Mouse (Mus musculus) lung, postnatal 10 days (tissue): ENCODE measurements around the gene Fam20a.
"Not testable (repeated sequence)": the region's sequence is repeated elsewhere in the genome, so short reads cannot be mapped to it uniquely, and the experiment has no call there.

Experiments
- DNase-seq: peaks from one replicate; pipeline ENCODE4 v3.0.0; 2021

The Fam20a gene

DNA sequence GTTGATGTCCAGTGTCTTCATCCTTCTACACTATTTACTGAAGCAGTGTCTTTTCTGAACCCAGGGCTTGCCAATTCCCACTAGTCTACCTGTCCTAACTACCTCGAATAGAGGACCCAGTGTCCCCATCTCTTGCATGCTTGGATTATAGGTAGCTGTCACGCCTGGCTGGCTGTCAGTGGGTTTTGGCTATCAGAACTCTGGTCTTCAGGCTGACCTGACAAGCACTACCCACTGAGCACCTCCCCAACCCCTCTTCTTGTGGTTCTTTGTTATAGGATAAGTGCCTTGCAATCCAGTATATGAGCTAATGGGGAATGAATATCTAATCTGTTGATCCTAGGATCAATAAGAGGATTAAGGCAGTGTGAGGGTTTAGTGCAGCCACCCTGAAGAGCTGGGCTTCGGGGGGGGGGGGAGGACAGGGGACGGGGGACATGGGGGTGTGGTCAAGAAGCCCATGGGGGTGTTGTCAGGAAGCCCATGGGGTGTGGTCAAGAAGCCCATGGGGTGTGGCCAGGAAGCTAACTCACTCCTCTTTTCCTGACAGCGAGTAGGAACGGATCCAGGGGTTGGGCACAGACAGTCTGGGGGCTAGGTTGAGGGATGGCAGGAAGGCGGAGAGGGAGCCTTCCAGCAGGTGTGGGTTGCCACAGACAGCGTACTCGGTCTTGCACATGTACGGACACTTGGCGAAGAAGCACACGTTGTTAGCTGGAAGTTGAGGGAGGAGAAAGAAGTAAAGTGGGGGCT is 45.3 kb downstream of the Fam20a start:
- DNase-seq, result peak; percentile 53

DNA sequence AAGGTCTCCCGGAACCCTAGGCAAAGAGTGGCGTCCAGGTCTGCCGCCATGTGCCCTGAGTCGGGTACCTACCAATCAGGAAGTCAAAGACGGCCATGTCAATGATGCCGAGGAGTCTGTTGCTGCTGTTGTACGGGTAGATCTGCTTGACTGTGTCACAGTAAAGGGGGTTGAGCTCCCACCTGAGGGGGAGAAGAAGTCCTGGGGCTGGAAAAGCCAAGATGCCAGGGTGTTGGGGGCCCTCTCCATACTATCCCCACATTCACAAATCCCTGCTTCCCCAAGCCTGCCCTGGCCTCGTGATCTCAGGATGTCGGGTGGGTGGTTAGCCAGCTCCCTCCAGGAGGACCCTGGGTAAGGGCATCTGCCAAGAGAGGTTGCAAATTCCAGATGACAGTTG is 46.3 kb downstream of the Fam20a start:
- no peak for DNase-seq

DNA sequence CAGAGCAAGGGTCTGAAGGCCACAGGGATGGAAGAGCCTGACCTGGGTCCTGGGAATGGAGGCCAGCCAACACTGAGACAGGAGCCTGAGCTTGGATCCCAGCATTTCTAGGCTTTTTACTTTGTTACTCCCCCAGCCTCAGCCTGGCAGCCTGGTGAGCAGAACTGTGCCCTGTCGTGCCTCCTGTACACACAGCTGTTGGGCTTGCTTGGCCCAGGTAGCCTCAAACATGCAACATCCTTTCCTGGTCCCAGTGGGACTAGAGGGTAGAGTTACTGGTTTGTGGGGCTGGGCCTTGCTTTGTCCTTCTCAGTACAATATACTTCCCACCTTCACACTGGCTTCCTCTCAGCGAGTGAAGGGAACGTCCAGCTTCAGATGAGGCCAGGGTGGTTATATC is 46.9 kb downstream of the Fam20a start:
- no peak for DNase-seq

DNA sequence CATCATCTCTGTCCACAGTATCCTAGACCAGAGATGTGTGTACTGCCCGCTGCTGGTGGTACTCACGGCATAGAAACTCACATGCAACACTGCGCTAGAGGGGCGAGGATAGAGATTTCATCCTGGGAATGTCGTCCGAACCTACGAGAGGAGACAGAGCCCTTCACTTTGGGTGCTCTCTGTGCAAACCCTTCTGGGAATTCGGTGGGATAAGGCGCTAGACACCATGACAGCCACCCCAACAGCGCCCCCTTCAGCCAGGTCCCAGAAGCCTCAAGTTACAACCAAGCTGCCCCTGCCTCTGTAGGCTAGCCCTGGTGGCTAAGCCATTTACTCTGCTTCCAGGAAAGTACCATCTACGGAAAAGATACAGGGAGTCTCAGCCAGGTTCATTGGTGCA is 47.5 kb downstream of the Fam20a start:
- no peak for DNase-seq

DNA sequence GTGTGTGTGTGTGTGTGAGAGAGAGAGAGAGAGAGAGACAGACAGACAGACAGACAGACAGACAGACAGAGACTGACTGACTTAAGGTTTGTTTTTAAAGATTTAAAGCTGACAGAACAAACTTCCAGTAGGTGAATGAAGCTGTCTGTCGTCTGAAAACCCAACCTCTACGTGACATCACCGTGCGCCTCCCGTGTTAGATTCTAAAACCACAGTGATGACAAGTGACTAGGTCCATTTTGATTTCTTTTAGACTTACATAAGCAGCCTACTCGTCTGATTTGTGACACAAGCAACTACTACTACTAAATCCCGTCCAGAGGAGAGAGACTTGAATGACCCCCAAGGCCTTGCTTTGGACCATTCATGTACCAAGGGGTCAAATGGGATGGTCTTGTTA is 48.3 kb downstream of the Fam20a start:
- DNase-seq, result no peak

DNA sequence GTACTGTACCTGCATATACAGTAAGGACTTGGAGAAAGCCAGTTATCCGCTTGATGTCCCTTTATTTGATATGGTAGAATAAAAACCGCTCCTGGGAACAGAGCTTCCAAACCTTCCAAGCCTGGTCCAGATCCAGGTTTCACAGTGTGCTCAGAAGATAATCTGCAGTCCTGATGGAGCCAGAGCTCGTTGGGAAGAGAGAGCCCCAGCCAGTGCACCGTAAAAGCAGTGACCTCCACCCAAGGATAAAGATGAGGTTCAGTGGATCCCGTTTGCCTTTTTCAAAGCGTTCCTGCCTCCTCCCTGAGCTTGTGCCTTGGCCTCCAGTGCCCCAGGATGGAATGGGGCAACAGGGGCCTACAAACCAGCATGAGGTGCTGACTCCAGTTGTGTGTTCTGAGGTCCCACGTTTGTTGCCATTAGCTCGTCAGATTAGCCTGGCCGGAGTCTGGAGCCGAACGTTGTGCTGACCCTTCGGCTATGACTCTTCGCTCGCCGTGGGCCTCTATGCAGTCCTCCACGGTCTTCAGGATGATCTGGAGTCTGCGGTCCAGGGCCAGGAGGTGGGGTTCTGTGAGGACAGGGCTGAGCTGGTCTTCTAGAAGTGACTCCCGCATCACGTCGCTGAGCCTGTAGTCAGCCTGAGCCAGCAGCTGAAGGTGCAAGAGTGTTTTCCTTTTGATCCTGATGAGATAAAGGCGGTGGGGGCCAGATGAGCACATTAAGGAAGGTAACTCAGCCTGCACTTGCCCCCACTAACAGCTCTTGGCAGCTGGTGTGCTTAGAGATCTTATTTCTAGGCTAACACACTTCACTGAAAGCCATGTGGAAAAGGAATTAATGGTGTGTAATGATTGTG is 49.0 kb downstream of the Fam20a start:
- DNase-seq, result no peak

DNA sequence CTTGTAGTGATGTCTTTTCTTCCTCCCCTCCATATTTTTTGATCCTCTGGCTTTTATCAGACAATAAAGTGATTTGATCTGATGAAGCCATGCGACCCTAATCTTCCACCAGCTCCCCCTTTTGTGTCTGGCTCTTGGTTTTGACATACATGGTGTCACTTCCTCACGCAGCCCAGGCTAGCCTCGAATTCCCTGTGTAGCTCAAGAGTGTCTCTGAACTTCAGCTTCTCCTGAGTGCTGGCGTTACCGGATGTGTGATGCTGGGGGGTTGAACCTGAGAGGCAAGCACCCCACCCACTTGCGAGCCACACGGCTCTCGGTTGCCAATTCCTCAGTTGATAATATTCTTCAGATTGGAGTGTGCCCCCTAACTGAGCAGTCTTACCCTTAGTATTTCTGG is 49.7 kb downstream of the Fam20a start:
- no peak for DNase-seq

DNA sequence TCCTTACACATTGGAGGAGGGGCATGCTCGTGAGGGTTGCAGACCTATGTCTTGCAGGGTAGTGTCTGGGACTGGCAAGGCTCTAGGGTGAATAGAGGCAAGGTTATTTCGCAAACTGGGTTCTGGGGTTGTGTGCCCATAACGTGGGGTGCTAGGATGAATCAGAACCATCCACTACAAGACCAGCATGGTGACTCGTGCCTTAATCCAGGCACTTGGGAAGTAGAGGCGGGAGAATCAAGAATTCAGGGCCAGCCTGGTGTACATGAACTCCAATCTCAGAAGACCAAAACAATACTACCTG is 50.1 kb downstream of the Fam20a start:
- DNase-seq, result no peak

DNA sequence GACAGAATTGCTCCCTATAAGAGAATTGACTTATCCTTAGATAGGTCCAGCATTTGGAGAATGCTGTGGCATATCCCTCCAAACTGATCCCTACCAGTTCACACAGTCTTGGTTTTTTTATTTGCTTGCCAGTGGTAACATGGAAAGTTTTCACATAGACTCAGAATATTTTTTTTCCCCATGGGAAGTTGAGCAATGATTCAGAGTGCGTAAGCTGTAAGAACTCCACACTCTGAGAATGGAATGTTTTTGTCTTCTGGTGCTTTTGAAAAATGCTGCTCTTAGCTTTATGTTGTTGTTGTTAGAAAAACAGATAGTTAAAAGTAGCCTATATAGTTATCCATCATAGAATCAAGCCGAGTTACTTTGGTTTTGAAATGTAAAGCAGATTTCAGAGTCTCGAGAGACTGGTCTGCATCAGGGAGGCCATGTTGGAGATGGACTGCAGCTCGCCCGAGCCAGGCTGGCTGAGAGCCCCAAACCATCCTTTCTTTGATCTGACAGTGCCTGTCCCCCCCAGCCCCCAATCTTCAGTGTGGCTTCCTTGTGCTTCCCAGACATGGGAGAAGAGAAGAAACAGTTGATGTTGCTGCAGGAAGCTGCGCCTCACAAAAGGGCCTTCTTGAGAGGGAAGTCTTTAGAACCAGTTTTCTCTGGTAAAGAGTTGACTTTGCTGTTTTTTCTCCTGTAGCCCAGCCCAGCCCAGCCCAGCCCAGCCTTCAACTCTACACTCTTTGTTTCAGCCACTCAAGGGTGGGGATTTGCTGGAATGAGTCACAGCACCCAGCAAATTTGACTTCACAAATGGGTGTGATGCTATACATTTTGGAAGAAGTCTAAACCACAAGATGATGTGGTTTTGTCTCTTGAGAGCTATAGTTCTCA is 50.7 kb downstream of the Fam20a start:
- DNase-seq, result no peak

DNA sequence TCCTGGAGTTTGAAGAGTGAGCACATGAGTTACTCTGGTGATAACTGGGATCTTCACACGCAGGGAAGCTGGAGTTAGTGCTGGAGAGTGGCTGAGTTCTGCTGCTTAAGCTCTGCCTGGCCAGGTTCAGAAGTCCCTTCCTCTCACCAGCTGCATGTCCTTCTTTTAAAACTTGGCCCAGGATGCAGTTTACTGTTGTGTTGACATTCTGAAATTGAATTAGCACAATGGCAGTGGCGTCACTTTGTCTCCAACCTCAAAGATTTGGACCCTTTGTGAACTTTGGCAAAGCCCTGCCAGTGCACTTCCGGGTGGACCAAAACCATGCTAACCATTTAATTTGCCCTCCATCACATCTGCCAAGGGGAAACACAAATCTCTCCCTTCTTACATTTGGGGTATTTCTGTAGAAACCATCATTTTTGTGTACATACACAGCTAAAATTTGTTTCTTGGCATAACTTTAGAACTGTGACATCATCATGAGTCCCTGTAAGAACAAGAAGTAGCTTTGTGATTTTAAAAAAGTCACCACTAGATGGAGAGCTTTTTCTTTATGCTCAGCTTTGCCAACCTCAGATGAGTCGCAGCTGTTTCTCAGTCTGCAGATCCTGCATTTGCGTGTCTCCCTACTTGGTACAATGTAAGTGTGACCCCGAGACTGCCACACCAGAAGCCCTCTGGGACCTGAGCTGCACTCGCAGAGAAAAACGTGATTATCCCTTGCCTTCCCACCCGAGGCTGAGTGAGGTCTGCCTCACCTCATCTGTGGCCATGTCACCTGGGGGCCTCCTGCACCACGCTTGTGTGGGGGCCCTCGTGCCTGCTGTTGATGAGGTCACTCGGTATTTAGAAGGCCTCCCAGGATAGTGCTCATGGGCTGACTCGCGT is 51.8 kb downstream of the Fam20a start:
- DNase-seq, result peak; percentile 54

DNA sequence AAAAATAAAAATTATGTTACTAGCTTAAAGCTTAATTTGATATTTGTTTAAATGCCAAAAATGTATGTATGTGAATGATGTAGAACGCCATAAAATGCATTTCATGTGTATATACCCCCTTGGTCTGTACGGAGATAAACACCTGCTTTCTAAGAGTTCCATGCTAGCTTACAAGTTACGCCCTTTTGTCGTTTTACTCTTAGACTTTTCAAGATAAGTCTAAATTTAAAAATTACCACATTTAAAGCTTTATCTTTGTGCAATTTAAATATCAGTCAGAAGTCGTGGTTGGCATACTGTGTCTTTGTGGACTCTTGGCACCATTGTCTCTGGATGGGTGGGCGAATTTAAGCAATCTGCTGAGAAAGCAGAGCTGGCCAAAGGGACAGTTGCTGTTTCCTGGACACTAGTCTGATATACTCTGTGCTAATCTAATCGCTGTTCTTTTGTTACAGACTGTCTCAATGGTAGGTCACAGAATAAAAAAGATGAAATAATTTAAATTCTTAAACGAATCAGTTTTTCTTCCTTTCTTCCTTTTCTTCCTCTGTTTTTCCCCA is 52.9 kb downstream of the Fam20a start:
- no peak for DNase-seq

DNA sequence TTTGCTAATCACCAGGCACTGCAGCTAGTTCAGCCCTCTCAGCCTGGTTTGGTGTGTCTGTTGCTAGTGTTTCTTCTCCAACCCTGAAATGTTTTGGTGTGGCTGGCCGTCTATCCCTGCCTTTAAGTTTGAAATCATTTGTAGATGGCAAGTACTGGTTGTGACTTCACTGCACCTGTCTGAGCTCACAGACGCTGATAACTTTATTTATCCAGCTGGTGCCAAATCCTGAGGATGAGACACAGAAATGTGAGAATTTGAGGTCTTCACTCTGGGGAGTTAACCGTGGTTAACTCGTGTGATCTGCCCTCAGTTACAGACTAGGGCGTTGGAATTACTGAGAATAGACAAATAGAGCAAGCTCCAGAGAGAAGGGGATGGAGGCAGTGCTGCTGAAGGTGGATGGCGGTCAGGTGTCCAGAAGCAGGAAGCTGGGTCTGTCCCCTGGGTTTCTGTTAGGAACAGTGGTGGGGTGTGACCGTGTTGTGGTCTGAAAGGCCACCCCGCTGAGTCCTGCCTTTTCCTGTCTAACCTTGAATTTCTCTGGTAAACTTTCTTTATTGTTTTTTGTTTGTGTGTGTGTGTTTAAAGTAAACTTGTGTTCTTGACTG is 53.9 kb downstream of the Fam20a start:
- no peak for DNase-seq

DNA sequence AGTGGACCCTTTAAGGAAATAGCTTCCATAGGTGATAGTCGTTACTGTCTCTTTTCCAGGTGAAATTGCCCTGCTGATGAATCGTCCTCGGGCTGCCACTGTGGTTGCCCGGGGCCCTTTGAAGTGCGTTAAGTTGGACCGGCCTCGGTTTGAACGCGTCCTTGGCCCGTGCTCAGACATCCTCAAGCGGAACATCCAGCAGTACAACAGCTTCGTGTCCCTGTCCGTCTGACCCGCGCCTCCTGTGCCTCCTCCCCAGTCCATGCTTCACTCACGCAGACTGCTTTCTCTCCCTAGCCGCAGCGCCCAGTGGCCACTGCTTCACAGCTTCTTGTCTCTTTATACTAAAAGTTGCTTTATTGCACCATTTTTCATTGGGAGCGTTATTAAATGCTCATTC is 54.7 kb downstream of the Fam20a start:
- DNase-seq, result no peak

DNA sequence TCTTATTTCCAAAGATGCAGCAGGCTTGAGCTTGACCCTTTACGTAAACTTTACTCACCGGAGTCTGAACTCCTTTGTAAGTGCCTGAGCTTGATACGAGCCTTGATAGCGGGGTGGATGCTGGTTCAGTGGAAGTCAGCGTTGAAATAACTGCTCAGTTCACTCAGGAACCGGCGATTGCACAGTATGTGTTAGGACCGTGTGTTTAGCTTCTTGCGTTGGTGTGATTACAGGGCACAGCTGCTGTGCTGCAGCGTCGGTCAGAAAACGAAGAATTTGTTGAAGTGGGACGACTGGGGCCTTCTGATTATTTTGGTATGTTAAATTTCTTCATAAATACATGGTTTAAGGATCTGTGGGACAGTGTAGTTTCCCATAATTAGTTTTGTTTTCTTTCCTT is 55.7 kb downstream of the Fam20a start:
- DNase-seq, result no peak

DNA sequence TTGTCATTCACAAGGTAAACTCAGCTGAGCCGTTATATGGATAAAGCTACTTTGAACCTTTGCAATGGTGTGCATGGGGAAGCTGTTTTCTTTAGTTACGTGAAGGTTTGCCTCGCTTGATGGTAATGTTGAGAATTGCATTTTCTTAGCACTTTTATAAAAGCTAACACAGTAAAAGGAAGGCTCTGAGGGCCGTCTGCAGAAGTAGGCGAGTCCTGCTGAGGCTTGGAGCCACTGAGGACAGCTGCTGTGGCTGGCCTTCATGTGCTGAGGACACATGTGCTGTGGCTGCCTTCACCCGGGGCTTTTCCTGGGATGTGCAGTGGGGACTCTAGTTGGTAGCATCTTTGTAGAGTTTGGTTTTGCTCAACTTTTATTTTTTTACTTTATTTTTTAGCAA is 56.7 kb downstream of the Fam20a start:
- no peak for DNase-seq

DNA sequence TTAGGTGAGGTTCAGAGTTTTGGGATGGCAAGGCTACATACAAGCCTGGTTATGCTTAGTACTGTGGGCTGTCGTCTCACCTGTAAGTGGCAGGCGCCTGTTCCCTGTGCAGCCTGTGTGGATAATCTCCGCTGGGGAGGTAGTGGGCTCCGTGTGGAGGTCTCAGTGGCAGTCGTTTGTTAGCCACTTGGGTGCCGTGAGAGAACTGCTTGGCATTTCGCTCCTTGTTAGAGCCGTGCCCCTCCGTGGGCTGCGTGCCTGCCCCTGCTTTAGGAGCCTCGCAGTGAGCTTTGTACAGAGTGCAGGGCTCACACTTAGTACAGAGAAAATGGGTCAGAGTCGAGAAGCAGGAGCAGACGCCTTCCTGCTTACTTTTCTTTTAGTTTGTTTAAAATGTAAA is 57.8 kb downstream of the Fam20a start:
- no peak for DNase-seq

DNA sequence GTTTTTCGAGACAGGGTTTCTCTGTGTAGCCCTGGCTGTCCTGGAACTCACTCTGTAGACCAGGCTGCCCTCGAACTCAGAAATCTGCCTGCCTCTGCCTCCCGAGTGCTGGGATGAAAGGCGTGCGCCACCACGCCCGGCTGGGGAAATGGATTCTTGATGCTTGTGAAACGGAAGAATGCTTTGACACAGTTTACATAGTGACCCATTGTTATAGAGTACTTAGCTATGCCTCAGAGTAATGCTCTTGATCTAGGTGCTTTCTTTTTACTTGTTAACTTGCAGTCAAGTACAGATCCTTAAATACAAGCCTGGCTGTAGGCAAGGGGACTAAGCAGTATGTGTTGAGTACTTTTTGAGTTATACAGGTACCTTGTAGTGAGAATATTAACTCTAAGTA is 61.6 kb downstream of the Fam20a start:
- DNase-seq, result not testable (repeated sequence)

DNA sequence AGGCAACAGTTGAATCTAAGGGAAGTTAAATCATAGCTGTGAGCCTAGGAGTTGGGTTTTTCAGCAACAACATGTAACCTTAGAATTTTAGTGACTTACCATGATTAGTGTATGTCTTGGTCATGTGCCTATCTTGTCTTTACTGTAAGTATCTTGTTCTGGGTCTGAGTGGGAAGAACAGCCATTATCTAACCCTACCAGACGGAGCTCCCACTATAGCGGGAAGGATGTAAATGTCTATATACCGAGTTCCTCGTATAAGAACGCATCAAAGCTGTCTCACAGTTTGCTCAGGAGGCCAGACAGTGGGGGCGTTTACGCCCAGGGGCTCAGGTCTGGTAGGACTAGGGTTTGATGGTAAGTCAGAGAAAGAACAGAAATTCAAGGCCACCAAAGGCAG is 65.8 kb downstream of the Fam20a start:
- no peak for DNase-seq

DNA sequence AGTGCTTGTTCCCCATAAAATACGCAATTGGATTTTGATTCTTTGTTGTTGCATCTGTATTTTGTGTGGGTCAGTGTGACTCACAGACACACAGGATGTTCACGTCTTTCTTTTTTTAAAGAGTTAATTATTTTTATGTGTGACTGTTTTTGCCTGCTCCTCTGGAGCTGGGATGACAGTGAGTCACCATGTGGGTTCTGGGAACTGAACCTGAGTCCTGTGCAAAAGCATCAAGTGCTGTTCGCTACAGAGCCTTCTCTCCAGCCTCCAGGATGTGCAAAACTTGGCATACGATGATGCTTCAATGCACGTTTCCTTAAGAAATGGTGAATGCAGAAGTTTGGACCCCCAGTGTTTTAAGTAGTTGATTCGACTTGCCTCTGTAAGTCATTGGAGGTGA is 67.5 kb downstream of the Fam20a start:
- no peak for DNase-seq

DNA sequence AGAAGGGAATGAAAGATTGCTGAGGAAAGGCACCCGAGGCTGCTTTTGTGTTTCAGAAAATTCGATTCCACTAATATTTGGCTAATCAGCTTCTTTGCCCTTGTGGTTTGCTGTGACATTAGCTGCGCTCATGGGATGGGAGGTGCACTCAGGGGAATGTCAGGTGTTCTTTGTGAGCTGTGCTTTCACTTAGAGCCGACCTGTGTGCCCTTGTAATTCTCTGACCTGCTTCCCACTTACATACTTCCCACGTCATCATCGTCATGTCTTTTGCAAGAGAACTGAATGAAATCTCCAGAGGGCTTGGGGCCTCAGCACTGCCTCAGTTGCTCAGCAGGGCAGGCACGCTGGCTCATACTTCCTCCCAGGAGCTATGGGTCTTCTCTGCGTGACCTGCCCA is 68.9 kb downstream of the Fam20a start:
- no peak for DNase-seq

DNA sequence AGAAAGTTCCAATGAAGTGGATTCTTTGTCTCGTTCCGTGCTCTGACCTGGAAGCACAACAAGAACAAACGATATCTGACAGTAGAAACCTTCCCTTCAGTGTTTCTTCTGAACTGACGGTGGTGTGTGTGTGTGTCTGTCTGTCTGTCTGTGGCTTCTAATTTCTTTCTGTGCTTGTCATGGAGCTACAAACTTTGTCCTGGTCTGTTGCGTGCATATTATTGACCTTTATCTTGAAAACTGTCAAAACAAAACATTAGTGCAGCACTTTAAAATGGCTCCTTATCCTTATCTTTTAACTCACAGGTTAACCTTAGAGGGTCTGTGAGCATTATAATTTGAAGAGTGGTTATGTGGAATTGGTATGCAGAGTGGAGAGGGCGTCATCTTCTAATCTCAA is 69.6 kb downstream of the Fam20a start:
- DNase-seq, result no peak

DNA sequence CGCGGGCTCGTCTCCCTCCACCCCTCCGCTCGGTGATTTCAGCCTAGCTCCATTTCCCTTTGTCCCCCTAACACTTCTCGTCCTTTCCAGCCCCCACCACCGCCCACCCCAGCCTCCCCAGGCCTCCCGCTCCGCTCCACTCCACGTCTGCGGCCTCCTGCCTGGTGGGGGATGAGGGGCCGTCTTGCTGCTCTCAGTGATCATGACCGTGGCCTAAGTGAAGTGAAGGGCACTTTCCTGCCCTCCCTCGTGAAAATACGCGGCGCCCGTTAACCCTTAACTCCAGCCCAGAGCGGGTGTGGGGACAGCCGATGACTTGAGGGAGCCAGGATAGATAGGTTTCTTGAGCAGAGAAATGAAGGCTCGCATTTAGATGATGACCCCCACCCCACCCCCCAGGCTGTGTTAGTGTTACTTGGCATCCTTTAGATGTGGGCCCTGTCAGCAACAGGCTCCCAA is 70.5 kb downstream of the Fam20a start:
- peak; percentile 62 for DNase-seq
